Mouse (Mus musculus) kidney, embryonic 16.5 days (tissue): ENCODE data around the gene Hist1h4a. TPM values are rescaled to one million over a fixed set of nuclear protein-coding genes. Genes with fewer than 3 reads are reported as not detected.
"Not testable (repeated sequence)": the region's sequence is repeated elsewhere in the genome, so short reads cannot be mapped to it uniquely, and the experiment has no call there.

Experiments
- ATAC-seq: fragments of 200-750 bp; cut with Nextera tagmentation; 2 replicates; pipeline ENCODE4 v1.8.0; 2017; ENCODE audit warnings: moderate TSS enrichment; ENCODE audit not compliant: low FRiP score, low TSS enrichment
- H3K27ac ChIP-seq: fragments of 300-500 bp; sonication (generic); 2 replicates; pipeline ENCODE4 v1.5.1; 2014; ENCODE audit warnings: low read length
- H3K27me3 ChIP-seq: fragments of 300-500 bp; sonication (generic); 2 replicates; pipeline ENCODE4 v1.6.1; 2014; ENCODE audit warnings: low read length, control low read depth, mixed read lengths; ENCODE audit not compliant: insufficient read depth
- H3K36me3 ChIP-seq: fragments of 300-500 bp; sonication (generic); 2 replicates; pipeline ENCODE4 v1.6.1; 2014; ENCODE audit warnings: low read length, control low read depth, mixed read lengths; ENCODE audit not compliant: insufficient read depth
- H3K4me1 ChIP-seq: fragments of 300-500 bp; sonication (generic); 2 replicates; pipeline ENCODE4 v1.6.1; 2014; ENCODE audit warnings: low read length, control low read depth, mixed read lengths; ENCODE audit not compliant: insufficient read depth
- H3K4me2 ChIP-seq: fragments of 300-500 bp; sonication (generic); replicated peaks from 2 replicates; pipeline ENCODE4 v1.6.1; 2014; ENCODE audit warnings: low read depth, low read length
- H3K4me3 ChIP-seq: fragments of 300-500 bp; sonication (generic); 2 replicates; pipeline ENCODE4 v1.5.1; 2014; ENCODE audit warnings: mild to moderate bottlenecking, low read length
- H3K9ac ChIP-seq: fragments of 300-500 bp; sonication (generic); replicated peaks from 2 replicates; pipeline ENCODE4 v1.6.1; 2014; ENCODE audit warnings: low read length
- H3K9me3 ChIP-seq: fragments of 300-500 bp; sonication (generic); 2 replicates; pipeline ENCODE4 v1.6.1; 2016; ENCODE audit warnings: low read length, control low read depth
- WGBS: fragments of 180-500 bp; shearing (Covaris S2); extraction: QIAGEN DNeasy Blood & Tissue Kit; methylation state at CpG from one replicate; pipeline ENCODE4 v1.1.7; 2014; 5-methylcytosine and 5-hydroxymethylcytosine counted together
- polyA plus RNA-seq: library from polyadenylated mRNA; unstranded; fragments of >200 nt; fragmentation: Nextera tagmentation; extraction: Ambion mirVana; gene quantifications from 2 replicates; pipeline ENCODE4 v1.2.1, GENCODE M21; 2015

The Hist1h4a gene
- polyA plus RNA-seq, 1 experiment from 2014 or later, result 0.90 TPM

DNA sequence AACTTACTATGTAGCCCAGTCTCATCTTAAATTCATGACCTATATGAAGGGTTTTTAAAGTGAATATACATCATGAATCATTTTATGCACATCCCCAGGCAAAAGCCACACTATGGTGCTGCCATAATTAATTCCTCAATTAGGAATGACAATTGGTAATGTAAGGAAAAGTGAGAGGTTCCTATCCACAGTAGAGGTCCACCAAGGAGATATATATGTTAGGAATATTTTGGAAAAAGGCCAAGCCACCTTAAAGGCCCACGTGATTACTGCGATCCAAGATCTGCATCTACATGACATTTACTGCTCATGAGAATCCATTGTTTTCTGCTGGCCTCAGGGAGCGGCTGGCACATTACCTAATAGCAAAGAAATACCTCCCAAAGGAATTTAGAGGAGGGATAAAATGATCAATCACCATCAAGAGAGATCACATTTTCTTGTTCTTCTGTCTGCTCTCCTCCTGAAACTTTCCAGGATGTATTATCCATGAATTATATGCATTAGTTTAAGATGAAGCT is 1.7 kb downstream of the Hist1h4a start:
- ATAC-seq, result no peak
- H3K36me3 ChIP-seq, result no peaks in the 10 kb centered on the region
- 67% methylated on average over 3 of the region's 3 CpGs for WGBS
- no peak overlapping the region for H3K4me2 ChIP-seq
- no peaks in the 10 kb centered on the region for H3K9me3 ChIP-seq
- peaks cover 28% of the 10 kb centered on the region for H3K4me1 ChIP-seq
- H3K27ac ChIP-seq, result no peak overlapping the region
- H3K27me3 ChIP-seq, result no peaks in the 10 kb centered on the region
- no peak overlapping the region for H3K4me3 ChIP-seq
- no peak overlapping the region for H3K9ac ChIP-seq

DNA sequence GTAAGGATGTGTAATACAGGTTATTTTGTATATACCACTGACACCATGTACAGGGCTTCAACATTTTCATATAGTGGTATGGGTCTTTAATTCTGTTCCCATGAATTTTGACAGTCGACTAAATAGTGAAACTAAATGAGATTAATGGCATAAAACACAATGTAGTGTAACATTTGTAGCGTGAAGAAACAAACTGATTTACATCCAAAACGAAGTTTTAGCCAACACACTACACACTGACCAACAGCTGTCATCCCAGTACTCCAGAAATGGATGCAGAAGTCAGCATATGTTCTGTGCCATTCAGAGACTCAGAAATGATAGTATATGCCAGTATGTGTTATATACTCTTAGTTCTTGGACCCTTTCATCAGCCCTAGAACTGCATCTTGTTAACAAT is 3.1 kb downstream of the Hist1h4a start:
- no peaks in the 10 kb centered on the region for H3K9me3 ChIP-seq
- no peaks in the 10 kb centered on the region for H3K36me3 ChIP-seq
- 0 out of 2 replicates have a peak overlapping the region, but pooled peaks have one; percentile 31 for H3K4me2 ChIP-seq
- no peak overlapping the region for H3K4me3 ChIP-seq
- 0 out of 2 replicates have a peak overlapping the region, but pooled peaks have one; percentile 46 for H3K27ac ChIP-seq
- no peak for ATAC-seq
- H3K27me3 ChIP-seq, result no peaks in the 10 kb centered on the region
- 36% methylated on average over 3 of the region's 3 CpGs for WGBS
- H3K9ac ChIP-seq, result no peak overlapping the region
- peaks cover 18% of the 10 kb centered on the region for H3K4me1 ChIP-seq

DNA sequence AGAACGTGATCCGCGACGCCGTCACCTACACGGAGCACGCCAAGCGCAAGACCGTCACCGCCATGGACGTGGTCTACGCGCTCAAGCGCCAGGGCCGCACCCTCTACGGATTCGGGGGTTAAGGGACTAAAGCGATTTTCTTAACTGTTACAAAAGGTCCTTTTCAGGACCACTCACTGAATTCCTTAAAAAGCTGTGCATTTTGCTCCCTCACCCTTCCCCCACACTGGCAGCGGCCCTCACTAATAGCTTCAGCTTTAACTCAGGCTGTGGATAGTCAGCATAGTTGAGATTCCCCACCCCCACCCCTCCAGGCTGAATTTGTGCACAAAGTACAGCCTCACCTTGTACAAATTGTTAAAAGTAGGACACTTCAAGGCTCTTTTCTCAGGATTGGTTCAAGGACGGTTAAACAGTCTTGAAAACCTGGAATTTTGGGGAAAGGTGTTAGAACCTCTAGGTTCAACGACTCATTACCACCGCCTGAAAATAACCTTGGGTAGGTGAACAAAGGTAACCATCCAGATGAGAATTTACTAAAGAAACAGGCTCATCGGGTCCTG is 3.7 kb downstream of the Hist1h4a start:
- H3K9ac ChIP-seq, result peak overlapping the region; percentile 77
- ATAC-seq, result no peak; the same call in none of the 2 replicates
- H3K27ac ChIP-seq, result peak overlapping the region; percentile 97
- peaks cover 15% of the 10 kb centered on the region for H3K4me1 ChIP-seq
- WGBS, result 1% methylated on average over 17 of the region's 23 CpGs
- no peaks in the 10 kb centered on the region for H3K9me3 ChIP-seq
- H3K27me3 ChIP-seq, result no peaks in the 10 kb centered on the region
- peak overlapping the region; percentile 77 for H3K4me2 ChIP-seq
- no peaks in the 10 kb centered on the region for H3K36me3 ChIP-seq
- H3K4me3 ChIP-seq, result peak overlapping the region; percentile 51

DNA sequence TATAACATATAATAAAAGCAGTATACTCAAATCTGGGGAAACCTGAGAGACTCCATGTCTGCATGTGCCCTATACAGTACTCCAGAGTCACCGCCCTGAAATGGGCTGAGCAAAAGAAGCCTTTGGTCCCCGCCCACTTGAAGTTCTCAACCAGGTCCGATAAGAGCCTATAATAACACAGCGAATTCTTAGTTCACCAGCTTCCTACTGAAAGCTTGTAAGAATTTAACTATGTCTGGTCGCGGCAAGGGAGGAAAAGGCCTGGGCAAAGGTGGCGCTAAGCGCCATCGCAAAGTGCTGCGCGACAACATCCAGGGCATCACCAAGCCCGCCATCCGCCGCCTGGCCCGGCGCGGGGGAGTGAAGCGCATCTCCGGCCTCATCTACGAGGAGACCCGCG is 4.2 kb downstream of the Hist1h4a start, which contains the start of gene Hist1h4b:
Gene Hist1h4b (plus strand): TSS at position 224 of the 400 bp plus-strand sequence.
- Histone ChIP-seq H3K4me1 (peaks cover 15% of the 10 kb centered on the region), H3K4me2 (peak within 1 kb of the TSS; percentile 77), H3K9me3 (no peaks in the 10 kb centered on the region), H3K27me3 (no peaks in the 10 kb centered on the region), H3K4me3 (peak within 1 kb of the TSS; percentile 51), H3K36me3 (no peaks in the 10 kb centered on the region), H3K9ac (peak within 1 kb of the TSS; percentile 77), H3K27ac (peak within 1 kb of the TSS; percentile 97)
- WGBS, result under 1% methylated on average over 17 of the region's 22 CpGs
- ATAC-seq, result peak; percentile 83

DNA sequence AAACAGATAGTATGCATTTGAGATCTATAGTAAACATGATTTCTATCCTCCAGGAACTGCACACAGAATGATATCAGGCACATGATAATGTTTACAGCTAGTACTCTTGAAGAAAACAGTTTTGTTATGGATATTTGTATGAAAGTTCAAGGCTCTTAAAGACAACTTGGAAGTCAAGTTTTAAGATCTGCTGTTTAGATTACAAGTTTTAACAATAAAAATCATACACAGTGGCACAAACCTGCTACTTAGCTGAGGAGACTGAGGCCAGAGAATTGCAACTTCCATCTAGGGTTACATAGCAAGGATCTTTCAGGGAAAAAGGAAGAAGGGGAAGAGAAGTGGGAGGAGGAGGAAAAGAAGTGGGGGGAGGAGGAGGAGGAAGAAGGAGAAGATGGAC is 6.0 kb downstream of the Hist1h4a start:
- no peaks in the 10 kb centered on the region for H3K9me3 ChIP-seq
- ATAC-seq, result no peak
- no peak overlapping the region for H3K27ac ChIP-seq
- H3K36me3 ChIP-seq, result no peaks in the 10 kb centered on the region
- H3K4me1 ChIP-seq, result peaks cover 9% of the 10 kb centered on the region
- H3K27me3 ChIP-seq, result no peaks in the 10 kb centered on the region
- no peak overlapping the region for H3K9ac ChIP-seq
- H3K4me3 ChIP-seq, result no peak overlapping the region
- H3K4me2 ChIP-seq, result no peak overlapping the region

- 60% methylated on average over 4 of the region's 4 CpGs for WGBS
- H3K9me3 ChIP-seq, result no peaks in the 10 kb centered on the region
- H3K27me3 ChIP-seq, result no peaks in the 10 kb centered on the region
- no peak overlapping the region for H3K9ac ChIP-seq
- no peak for ATAC-seq
- H3K4me3 ChIP-seq, result no peak overlapping the region
- no peaks in the 10 kb centered on the region for H3K36me3 ChIP-seq
- H3K27ac ChIP-seq, result peak overlapping the region; percentile 28
- peaks cover 6% of the 10 kb centered on the region for H3K4me1 ChIP-seq
- peak overlapping the region; percentile 55 for H3K4me2 ChIP-seq
These were observed 7.5 kb downstream of the Hist1h4a start for GRCm38 (mm10) chr13:23753314-23754078.

GRCm38 (mm10) chr13:23752742-23753172 is 8.3 kb downstream of the Hist1h4a start:
- ATAC-seq, result no peak

DNA sequence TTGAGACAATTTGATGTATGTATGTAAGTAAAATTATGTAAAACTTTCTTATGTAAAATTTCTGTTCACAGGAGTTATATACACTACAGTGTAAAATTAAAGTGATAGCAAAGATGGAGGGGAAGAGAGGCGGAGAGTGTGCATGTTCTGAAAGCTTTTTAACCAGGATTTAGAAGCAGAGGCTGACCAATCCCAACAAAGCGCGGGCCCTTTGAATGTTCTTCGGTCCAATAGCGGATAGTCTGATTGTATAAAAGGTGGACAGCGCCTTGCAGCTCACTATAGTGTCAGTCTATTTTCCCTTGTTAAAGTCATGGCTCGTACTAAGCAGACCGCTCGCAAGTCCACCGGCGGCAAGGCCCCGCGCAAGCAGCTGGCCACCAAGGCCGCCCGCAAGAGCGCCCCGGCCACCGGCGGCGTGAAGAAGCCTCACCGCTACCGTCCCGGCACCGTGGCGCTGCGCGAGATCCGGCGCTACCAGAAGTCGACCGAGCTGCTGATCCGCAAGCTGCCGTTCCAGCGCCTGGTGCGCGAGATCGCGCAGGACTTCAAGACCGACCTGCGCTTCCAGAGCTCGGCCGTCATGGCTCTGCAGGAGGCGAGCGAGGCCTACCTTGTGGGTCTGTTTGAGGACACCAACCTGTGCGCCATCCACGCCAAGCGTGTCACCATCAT is 8.8 kb downstream of the Hist1h4a start, which contains the start of gene Hist1h3b:
Gene Hist1h3b (plus strand): TSS at position 201 of the 675 bp plus-strand sequence.
- WGBS, result 0% methylated on average over 15 of the region's 47 CpGs

More at GRCm38 (mm10) chr13:23752742-23753172, 8.3 kb downstream of the Hist1h4a start:
- Histone ChIP-seq H3K9me3 (no peaks in the 10 kb centered on the region), H3K4me3 (peak overlapping the region; percentile 47), H3K27me3 (no peaks in the 10 kb centered on the region), H3K9ac (peak overlapping the region; percentile 72), H3K4me1 (peaks cover 9% of the 10 kb centered on the region), H3K36me3 (no peaks in the 10 kb centered on the region), H3K27ac (peak overlapping the region; percentile 92), H3K4me2 (peak overlapping the region; percentile 55)
- WGBS, result 6% methylated on average over 6 of the region's 6 CpGs

DNA sequence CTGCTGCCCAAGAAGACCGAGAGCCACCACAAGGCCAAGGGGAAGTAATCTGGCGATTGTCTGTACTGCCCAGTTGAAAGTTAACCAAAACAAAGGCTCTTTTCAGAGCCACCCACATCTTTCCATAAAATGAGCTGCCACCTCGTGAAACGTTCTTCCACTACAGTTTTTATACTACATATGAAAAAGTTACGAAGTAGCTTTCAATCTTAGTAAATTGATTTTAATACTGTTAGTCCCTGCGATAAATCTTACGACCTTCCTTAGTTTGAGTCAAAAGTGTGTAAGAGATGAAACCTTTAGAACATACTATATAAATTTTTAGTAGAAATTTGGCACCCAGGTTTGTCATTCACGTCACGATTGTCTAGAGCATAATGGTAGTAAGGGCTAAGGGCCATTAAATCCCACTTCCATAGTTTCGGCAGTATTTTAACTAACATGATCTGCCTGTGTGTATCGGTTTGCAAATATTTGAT is 9.5 kb downstream of the Hist1h4a start:
- H3K4me2 ChIP-seq, result peak overlapping the region; percentile 58
- H3K9ac ChIP-seq, result peak overlapping the region; percentile 73
- H3K9me3 ChIP-seq, result no peaks in the 10 kb centered on the region
- under 1% methylated on average over 11 of the region's 11 CpGs for WGBS
- peak overlapping the region; percentile 98 for H3K27ac ChIP-seq
- H3K36me3 ChIP-seq, result no peaks in the 10 kb centered on the region
- ATAC-seq, result peak; percentile 44; the same call in 1 of the 2 replicates
- no peaks in the 10 kb centered on the region for H3K27me3 ChIP-seq
- peaks cover 12% of the 10 kb centered on the region for H3K4me1 ChIP-seq
- peak overlapping the region; percentile 50 for H3K4me3 ChIP-seq

More for the DNA sequence above, 8.8 kb downstream of the Hist1h4a start, which contains the start of gene Hist1h3b:
- Histone ChIP-seq H3K4me2 (peak within 1 kb of the TSS; percentile 58), H3K27ac (peak within 1 kb of the TSS; percentile 98), H3K4me3 (peak within 1 kb of the TSS; percentile 50), H3K9ac (peak within 1 kb of the TSS; percentile 73)
- not testable (repeated sequence) for H3K4me1 ChIP-seq, H3K27me3 ChIP-seq, H3K9me3 ChIP-seq, H3K36me3 ChIP-seq
- peak; percentile 92 for ATAC-seq
